Mouse (Mus musculus) thymus, adult 2 months (tissue): ENCODE data around the gene Trpv2. TPM values are rescaled to one million over a fixed set of nuclear protein-coding genes. Genes with fewer than 3 reads are reported as not detected.

Experiments used
- DNase-seq: peaks from one replicate; pipeline ENCODE4 v3.0.0; 2021
- H3K27ac ChIP-seq: fragments of 200-500 bp; 2 replicates; pipeline ENCODE4 v1.5.1; 2012; ENCODE audit warnings: low read length, control low read depth; ENCODE audit not compliant: control insufficient read depth, insufficient read depth
- H3K27me3 ChIP-seq: fragments of 200-500 bp; 2 replicates; pipeline ENCODE4 v1.6.1; 2012; ENCODE audit warnings: mild to moderate bottlenecking, low read length, moderate library complexity, mixed read lengths; ENCODE audit not compliant: control insufficient read depth, insufficient read depth
- H3K36me3 ChIP-seq: fragments of 200-500 bp; 2 replicates; pipeline ENCODE4 v1.6.1; 2012; ENCODE audit warnings: mild to moderate bottlenecking, low read length, moderate library complexity; ENCODE audit not compliant: control insufficient read depth, insufficient read depth
- H3K4me1 ChIP-seq: fragments of 200-500 bp; replicated peaks from 2 replicates; pipeline ENCODE4 v1.6.1; 2012; ENCODE audit warnings: low read length; ENCODE audit not compliant: control insufficient read depth, insufficient read depth
- H3K4me3 ChIP-seq: fragments of 200-500 bp; 2 replicates; pipeline ENCODE4 v1.5.1; 2012; ENCODE audit warnings: mild to moderate bottlenecking, low read length, control low read depth, moderate library complexity; ENCODE audit not compliant: control insufficient read depth, insufficient read depth
- CTCF ChIP-seq: fragments of 200-500 bp; IDR thresholded peaks from 2 replicates; pipeline ENCODE4 v1.5.1; 2012; ENCODE audit warnings: mild to moderate bottlenecking, control low read depth, low read length, moderate library complexity, borderline replicate concordance; ENCODE audit not compliant: control insufficient read depth, poor library complexity, insufficient read depth; ENCODE audit errors: extremely low read depth
- POLR2A ChIP-seq: fragments of 200-500 bp; IDR thresholded peaks from 2 replicates; pipeline ENCODE4 v1.6.1; 2012; ENCODE audit warnings: mild to moderate bottlenecking, low read length, control low read depth, moderate library complexity; ENCODE audit not compliant: control insufficient read depth, poor library complexity, insufficient read depth; ENCODE audit errors: extremely low read depth
- WGBS: fragments of 180-500 bp; shearing (Covaris S2); methylation state at CpG from one replicate; pipeline ENCODE4 v1.1.7; 2018; 5-methylcytosine and 5-hydroxymethylcytosine counted together
- polyA plus RNA-seq: library from polyadenylated mRNA; depleted of rRNA; stranded (reverse); fragments of >200 nt; gene quantifications from 2 replicates; pipeline ENCODE4 v1.2.3, GENCODE M21; 2012; rRNA removed

Trpv2 gene
- 95.4 and 96.0 TPM in 2 replicates for polyA plus RNA-seq

DNA sequence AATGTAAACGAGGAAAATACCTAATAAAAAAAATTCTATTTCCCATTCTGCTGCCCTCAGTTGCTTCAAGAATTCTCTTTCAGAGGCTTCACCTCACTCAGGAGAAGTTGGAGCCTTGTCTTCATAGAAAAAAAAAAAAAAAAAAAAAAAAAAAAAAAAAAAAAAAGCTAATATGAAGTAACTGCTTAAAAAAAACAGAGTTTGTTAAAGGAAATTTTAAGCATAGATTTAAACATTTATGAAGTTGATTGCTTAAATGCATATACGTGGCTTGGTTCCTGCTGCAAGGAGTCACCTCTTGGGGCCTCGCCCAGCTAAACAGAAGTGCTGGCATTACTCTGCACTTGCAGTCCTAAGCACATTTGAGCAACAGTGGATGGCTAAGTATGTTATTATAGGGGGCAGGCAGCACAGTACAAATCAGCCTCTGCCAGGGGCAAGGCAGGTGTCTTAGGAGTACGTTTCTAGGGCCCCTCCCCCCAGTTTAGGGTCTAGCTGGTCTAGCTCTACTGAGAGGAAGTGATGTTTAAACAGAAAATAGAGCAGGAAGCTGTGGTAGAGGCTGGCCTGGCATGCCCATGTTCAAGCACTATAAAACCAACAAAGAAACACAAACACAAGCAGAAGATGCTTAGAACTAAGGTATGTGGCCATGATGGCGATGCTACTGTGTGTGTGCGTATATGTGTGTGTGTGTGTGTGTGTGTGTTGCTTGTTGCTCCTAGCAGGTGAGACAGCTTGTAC is at the start of gene Trpv2:
Gene Trpv2 (plus strand): TSS at position 528 of the 744 bp plus-strand sequence.
- 15% methylated on average over 6 of the region's 6 CpGs for WGBS
- DNase-seq, result peak; percentile 85
- Histone ChIP-seq H3K27ac (peak within 1 kb of the TSS; percentile 91), H3K4me3 (peak within 1 kb of the TSS; percentile 74), H3K27me3 (no peaks in the 10 kb centered on the region), H3K4me1 (peaks cover 15% of the 10 kb centered on the region), H3K36me3 (peaks cover 12% of the 10 kb centered on the region)
- TF ChIP-seq POLR2A (no peak), CTCF (no peak)

DNA sequence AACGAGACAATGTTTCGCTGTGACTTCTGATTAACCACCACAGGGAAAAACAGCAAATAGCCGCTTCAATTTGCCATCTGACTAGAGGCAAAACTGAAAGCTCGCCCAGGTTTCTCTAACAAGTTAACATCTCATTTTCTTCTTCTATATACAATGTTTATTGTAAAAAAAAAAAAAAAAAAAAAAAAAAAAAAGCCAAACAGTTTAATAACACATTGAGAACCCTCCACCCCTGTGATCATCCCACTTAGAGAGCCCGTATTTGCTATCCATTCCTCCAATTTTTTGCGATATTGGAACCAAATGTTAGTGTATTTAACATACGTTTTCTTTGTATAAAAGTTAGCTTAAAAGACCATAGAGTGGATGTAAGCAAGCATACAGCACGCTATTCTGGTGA is 37.2 kb upstream of the Trpv2 start:
- DNase-seq, result no peak
- Histone ChIP-seq H3K4me3 (no peak overlapping the region), H3K4me1 (peaks cover 10% of the 10 kb centered on the region), H3K27ac (no peak overlapping the region), H3K36me3 (no peaks in the 10 kb centered on the region), H3K27me3 (peaks cover 13% of the 10 kb centered on the region; the same call in 1 of the 2 replicates)
- WGBS, result 96% methylated on average over 8 of the region's 8 CpGs
- TF ChIP-seq POLR2A (no peak), CTCF (no peak)

- Histone ChIP-seq H3K27ac (no peak overlapping the region), H3K4me1 (peaks cover 10% of the 10 kb centered on the region), H3K4me3 (no peak overlapping the region), H3K27me3 (peaks cover 13% of the 10 kb centered on the region; the same call in 1 of the 2 replicates), H3K36me3 (no peaks in the 10 kb centered on the region)
- no peak for TF ChIP-seq CTCF
- no peak for TF ChIP-seq POLR2A
- WGBS, result 76% methylated on average over 7 of the region's 7 CpGs
- DNase-seq, result no peak
These were observed 36.7 kb upstream of the Trpv2 start for GRCm38 (mm10) chr11:62537590-62537989.

DNA sequence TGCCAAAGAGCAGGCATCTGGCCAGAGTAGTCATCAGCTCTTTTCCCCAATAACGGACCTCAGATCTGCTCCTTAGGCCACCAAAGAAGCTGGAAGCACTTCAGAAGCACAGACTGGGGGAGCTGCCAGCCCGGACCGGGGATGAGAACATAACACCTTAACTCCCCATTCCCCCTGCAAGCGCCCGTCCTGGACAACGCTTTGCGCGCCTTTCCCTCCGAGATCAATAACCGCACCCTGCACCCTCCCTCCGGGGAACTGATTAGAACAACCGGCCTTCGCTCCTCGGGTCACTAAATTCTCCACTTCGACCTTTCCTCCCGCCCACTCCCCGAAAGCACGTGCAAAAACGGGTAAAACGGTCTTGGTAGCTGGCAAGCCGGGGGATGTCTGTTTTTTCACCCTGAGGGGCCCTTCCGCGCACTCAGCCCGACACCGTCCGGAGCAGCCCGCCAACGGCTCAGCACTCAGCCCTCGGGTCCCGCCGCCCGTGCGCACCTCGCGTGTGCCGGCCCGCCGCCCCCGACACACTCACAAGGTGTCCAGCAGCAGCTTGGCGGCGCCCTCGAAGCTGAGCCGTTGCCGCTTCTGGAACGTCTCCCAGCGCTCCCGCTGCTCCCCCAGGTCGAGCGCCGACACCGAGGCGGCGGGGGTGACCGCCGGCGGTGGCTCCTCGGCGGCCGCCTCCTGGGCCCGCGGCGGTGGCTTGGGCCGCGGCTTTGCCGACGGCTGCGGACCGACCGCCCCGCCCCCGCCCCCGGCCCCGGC is 35.8 kb upstream of the Trpv2 start:
- Histone ChIP-seq H3K4me1 (peaks cover 10% of the 10 kb centered on the region), H3K27ac (no peak overlapping the region), H3K36me3 (no peaks in the 10 kb centered on the region), H3K27me3 (peaks cover 13% of the 10 kb centered on the region; the same call in 1 of the 2 replicates), H3K4me3 (peak overlapping the region; percentile 87)
- TF ChIP-seq CTCF, result no peak
- no peak for TF ChIP-seq POLR2A
- peak; percentile 39 for DNase-seq
- 1% methylated on average over 70 of the region's 73 CpGs for WGBS

GRCm38 (mm10) chr11:62539089-62539890 is 35.0 kb upstream of the Trpv2 start, which contains the start of gene Cenpv:
Gene Cenpv (minus strand): TSS chr11:62539261.
- TF ChIP-seq POLR2A (no peak), CTCF (no peak)
- no peaks in the 10 kb centered on the region for H3K36me3 ChIP-seq
- no peak within 1 kb of the TSS for H3K27ac ChIP-seq
- WGBS, result 8% methylated on average over 56 of the region's 57 CpGs
- H3K4me3 ChIP-seq, result peak within 1 kb of the TSS; percentile 87
- peaks cover 13% of the 10 kb centered on the region; the same call in 1 of the 2 replicates for H3K27me3 ChIP-seq
- peaks cover 10% of the 10 kb centered on the region for H3K4me1 ChIP-seq
- peak; percentile 76 for DNase-seq

GRCm38 (mm10) chr11:62540167-62540566 is 34.1 kb upstream of the Trpv2 start:
- TF ChIP-seq POLR2A, result no peak
- TF ChIP-seq CTCF, result no peak
- no peak for DNase-seq
- H3K4me3 ChIP-seq, result no peak overlapping the region
- no peaks in the 10 kb centered on the region for H3K36me3 ChIP-seq
- H3K27ac ChIP-seq, result no peak overlapping the region
- H3K4me1 ChIP-seq, result peaks cover 13% of the 10 kb centered on the region
- H3K27me3 ChIP-seq, result peaks cover 13% of the 10 kb centered on the region; the same call in 1 of the 2 replicates
- WGBS, result 93% methylated on average over 7 of the region's 7 CpGs
